16 mouse cellular contexts compared by ENCODE assay signal in genomic region chr19:47306128-47306916, GRCm38 (mm10).
"Had no signal": no experiment of that assay in that cellular context is flagged by ENCODE, and none has a peak within 500 bp of the region (broad histone marks: within the 10 kb centered on the region; RNA-seq: fewer than 3 reads in every experiment).

No protein-coding gene starts in this region.

- DNase-seq: left cerebral cortex, postnatal 4 days; lung, embryonic 14.5 days; lung, postnatal 10 days; right cerebral cortex, postnatal 4 days; spleen, adult 18-20 months; thymus, adult 2 months; thymus, postnatal 25 days had no signal

- H3K9ac ChIP-seq: limb, embryonic 13.5 days; liver, embryonic 12.5 days; lung, embryonic 14.5 days; midbrain, embryonic 15.5 days; neural tube, embryonic 12.5 days had no signal

- H3K9me3 ChIP-seq: limb, embryonic 13.5 days; liver, embryonic 12.5 days; megakaryocyte, embryonic 14.5 days; midbrain, embryonic 15.5 days; neural tube, embryonic 12.5 days had no signal

- ATAC-seq: intestine, embryonic 16.5 days; liver, embryonic 12.5 days; midbrain, embryonic 15.5 days had no signal

- H3K27ac ChIP-seq: layer of hippocampus, adult 2 months; limb, embryonic 13.5 days; liver, embryonic 12.5 days; macrophage; midbrain, embryonic 15.5 days; neural tube, embryonic 12.5 days had no signal

- H3K4me2 ChIP-seq: limb, embryonic 13.5 days; liver, embryonic 12.5 days; lung, embryonic 14.5 days; midbrain, embryonic 11.5 days; midbrain, embryonic 15.5 days; neural tube, embryonic 12.5 days had no signal

- H3K27me3 ChIP-seq: limb, embryonic 13.5 days; liver, embryonic 12.5 days; midbrain, embryonic 15.5 days; neural tube, embryonic 12.5 days had no signal

- H3K4me1 ChIP-seq: megakaryocyte, embryonic 14.5 days had no signal

- H3K4me3 ChIP-seq: layer of hippocampus, adult 2 months; limb, embryonic 13.5 days; liver, embryonic 12.5 days; megakaryocyte, embryonic 14.5 days; midbrain, embryonic 15.5 days; neural tube, embryonic 12.5 days had no signal

- H3K36me3 ChIP-seq: liver, embryonic 12.5 days; midbrain, embryonic 15.5 days; neural tube, embryonic 12.5 days had no signal
